Mouse (Mus musculus): Measurements from ENCODE around the gene Nck2. TPM values are rescaled to one million over a fixed set of nuclear protein-coding genes. Genes with fewer than 3 reads are reported as not detected.

The Nck2 gene
- polyA plus RNA-seq, 1 experiment from 2014 or later: 40.9 TPM

DNA sequence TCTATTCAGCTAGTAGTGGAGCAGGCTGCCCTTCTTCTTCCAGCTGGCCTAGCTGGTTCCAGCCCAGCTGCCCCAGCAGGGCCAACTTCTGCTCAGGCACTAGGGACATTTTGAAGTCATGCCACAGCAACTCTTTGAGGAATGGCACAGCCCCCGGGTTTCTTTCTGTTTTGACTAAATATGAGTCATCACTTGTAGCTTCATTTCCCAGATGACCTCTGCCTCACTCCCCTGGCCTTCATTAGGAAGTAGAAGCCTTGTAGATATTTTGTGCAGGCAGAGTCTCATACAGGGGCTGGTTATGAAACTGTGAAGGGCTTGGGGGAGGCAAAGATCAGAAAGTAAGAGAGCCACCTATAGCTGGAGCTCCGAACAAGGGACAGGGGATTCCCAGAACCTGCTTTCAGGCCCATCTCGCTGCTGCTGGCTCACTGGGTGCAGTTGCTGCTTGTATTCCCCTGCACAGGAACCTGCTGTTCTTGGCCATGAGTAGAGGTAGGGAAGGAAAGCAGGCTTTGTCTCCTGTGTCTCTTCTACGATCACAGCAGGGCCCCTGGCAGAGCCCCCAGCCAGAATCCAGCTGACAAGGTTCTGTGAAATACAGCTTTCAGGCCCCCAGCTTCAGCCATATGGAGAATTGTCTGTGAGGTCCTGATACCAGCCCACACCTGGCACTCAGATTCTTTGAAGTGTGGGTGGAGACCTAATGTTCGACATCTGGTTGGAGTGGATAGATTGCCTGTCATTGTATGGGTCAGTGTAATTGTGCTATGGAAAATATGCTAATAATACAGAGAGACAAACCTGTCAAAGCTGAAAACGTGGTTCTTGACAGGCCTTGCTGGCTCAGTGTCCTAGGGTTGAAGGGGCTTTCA, 30.4 kb downstream of the Nck2 start:
- Histone ChIP-seq H3K36me3 (replicated peaks) (no peaks in the 10 kb centered on the region), H3K4me2 (no peak overlapping the region), H3K9me3 (no peaks in the 10 kb centered on the region), H3K9ac (no peak overlapping the region), H3K27me3 (no peaks in the 10 kb centered on the region), H3K4me3 (replicated peaks) (no peak overlapping the region), H3K4me1 (peaks cover 17% of the 10 kb centered on the region), H3K27ac (peak overlapping the region; percentile 42; the same call in 1 of the 2 replicates)
- WGBS: 76% methylated on average over 6 of the region's 6 CpGs
- no peak for ATAC-seq (ENCODE audit: low FRiP score)

DNA sequence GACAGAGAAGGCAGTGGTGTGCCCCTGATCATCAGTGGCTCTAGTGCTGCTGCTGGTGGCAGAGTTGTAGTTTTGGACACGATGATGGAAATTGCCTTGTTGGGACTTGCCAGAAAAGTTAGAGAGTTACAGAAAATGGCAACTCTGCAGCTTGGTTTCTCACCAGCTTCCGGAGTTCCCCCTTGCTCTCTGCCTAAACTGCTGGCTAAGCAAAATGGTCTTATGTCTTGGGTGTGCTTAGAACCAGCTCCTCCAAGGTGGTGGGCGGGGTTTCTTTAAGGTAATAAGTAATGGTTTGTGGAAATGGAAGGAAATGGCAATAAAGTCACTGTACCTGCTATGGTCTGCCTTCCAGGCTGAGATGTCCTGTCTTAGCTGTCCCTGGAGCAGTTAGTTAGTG, 33.6 kb downstream of the Nck2 start:
- Histone ChIP-seq H3K27me3 (no peaks in the 10 kb centered on the region), H3K4me3 (replicated peaks) (no peak overlapping the region), H3K4me1 (peaks cover 17% of the 10 kb centered on the region), H3K4me2 (no peak overlapping the region), H3K36me3 (replicated peaks) (no peaks in the 10 kb centered on the region), H3K9ac (no peak overlapping the region), H3K9me3 (no peaks in the 10 kb centered on the region), H3K27ac (no peak overlapping the region)
- WGBS: 98% methylated on average over 3 of the region's 3 CpGs
- no peak for ATAC-seq (ENCODE audit: low FRiP score)

DNA sequence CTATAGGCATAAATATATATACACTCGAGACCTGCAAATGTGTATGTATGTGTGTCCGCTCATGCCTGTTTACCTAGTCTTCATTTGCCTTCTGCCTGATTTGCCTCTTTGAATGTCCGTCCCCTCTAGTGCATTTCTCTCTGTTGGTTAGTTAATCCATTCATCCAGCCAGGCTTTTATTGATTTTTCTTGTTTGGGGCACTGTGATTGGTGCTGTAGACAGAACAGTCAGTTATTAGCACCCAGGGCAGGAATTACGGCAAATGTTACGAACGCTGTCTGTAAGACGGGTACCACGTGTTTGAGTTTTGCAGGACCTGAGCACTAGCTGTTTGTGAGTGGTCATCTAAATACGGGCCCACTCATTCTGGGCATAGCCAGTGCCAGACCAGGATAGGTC, 40.8 kb downstream of the Nck2 start:
- ATAC-seq (ENCODE audit: low FRiP score): 0 out of 2 replicates have a peak, but pooled peaks have one; percentile 14
- WGBS: 77% methylated on average over 9 of the region's 9 CpGs
- no peak overlapping the region for H3K4me2 ChIP-seq
- H3K4me3 ChIP-seq (replicated peaks): no peak overlapping the region
- no peaks in the 10 kb centered on the region for H3K27me3 ChIP-seq
- H3K4me1 ChIP-seq: peaks cover 22% of the 10 kb centered on the region
- no peak overlapping the region for H3K9ac ChIP-seq
- no peaks in the 10 kb centered on the region for H3K36me3 ChIP-seq (replicated peaks)
- H3K9me3 ChIP-seq: no peaks in the 10 kb centered on the region
- H3K27ac ChIP-seq: no peak overlapping the region

DNA sequence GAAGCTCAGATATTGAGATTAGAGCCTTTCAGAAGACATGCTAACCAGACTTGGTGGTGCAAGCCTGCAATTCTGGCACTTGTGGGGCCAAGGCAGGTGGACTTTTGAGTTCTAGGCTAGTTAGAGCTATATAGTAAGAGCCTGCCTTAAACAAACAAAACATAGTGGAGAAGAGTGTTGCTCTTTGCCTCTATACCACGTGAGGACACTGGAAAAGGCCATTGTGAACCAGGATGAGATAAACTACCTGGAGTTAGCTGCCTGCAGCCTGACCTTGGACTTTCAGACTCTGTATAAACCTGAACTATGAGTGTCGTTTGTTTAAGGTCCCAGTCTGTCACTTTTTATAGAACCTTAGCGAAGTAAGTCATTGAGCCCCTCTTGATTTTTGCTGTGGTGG, 42.1 kb downstream of the Nck2 start:
- Histone ChIP-seq H3K27ac (no peak overlapping the region), H3K36me3 (replicated peaks) (no peaks in the 10 kb centered on the region), H3K4me2 (no peak overlapping the region), H3K9me3 (no peaks in the 10 kb centered on the region), H3K4me1 (peaks cover 22% of the 10 kb centered on the region), H3K27me3 (no peaks in the 10 kb centered on the region), H3K9ac (no peak overlapping the region), H3K4me3 (replicated peaks) (no peak overlapping the region)
- no peak for ATAC-seq (ENCODE audit: low FRiP score)
- WGBS: 81% methylated on average over 3 of the region's 3 CpGs

DNA sequence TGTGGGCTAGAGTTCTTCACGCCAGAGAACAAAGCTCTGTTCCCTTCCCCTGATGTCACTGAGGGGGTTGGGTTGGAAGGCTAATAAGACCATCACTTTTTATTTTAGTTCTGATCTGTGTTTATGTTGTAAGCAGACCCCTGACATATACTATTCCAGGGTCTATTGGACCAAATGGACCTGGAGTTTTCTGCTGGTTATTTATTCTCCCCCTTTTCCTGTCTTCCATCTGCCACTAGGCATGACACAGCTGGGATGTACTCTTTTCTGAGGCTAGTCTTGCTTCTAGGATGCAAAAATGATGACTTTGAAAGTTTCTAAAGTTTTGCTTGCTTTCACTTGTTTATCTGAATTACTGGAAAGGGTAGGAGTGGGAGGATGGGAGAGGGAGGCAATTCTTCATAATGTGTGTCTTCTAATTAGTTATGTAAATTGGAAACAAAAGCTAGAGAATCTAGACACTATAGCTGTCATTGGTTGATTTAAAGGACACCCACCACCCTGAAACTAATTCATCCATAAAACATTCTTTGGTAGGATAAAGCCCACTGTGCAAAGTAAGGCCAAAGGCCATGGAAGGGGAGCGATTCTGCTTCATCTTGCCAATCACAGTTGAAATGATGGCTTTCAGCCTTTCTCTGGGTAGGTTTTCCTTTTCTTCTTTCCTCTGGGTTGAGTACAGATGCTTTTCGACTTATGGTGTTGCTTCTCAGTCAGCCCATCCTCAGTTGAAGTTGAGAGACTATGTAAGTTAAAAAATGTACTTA, 42.8 kb downstream of the Nck2 start:
- peaks cover 22% of the 10 kb centered on the region for H3K4me1 ChIP-seq
- no peak overlapping the region for H3K27ac ChIP-seq
- H3K36me3 ChIP-seq (replicated peaks): no peaks in the 10 kb centered on the region
- no peak overlapping the region for H3K4me2 ChIP-seq
- ATAC-seq (ENCODE audit: low FRiP score): no peak
- H3K9ac ChIP-seq: no peak overlapping the region
- no peaks in the 10 kb centered on the region for H3K27me3 ChIP-seq
- WGBS: 61% methylated on average over 3 of the region's 3 CpGs
- no peaks in the 10 kb centered on the region for H3K9me3 ChIP-seq
- no peak overlapping the region for H3K4me3 ChIP-seq (replicated peaks)

DNA sequence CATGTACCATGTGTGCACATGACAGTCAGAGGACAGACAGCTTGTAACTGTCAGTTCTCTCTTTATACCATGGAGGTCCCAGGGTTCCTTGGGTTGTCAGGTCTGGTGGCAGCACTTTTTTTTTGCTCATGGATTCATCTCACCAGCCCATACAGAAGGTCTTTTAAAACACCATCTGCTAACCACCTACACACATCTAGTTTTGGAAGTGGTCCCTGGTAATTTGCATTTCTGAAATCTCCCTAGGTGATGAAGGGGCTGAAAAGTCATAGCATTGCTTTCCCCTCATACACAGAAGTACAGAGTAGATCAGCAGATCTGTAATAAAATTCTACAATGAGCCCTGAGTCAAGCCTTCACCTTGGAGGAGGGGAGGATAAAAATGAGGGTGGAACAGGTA, 44.9 kb downstream of the Nck2 start:
- Histone ChIP-seq H3K27me3 (no peaks in the 10 kb centered on the region), H3K4me3 (replicated peaks) (no peak overlapping the region), H3K4me1 (peaks cover 22% of the 10 kb centered on the region), H3K4me2 (no peak overlapping the region), H3K36me3 (replicated peaks) (no peaks in the 10 kb centered on the region), H3K27ac (no peak overlapping the region), H3K9ac (no peak overlapping the region), H3K9me3 (no peaks in the 10 kb centered on the region)
- ATAC-seq (ENCODE audit: low FRiP score): no peak

DNA sequence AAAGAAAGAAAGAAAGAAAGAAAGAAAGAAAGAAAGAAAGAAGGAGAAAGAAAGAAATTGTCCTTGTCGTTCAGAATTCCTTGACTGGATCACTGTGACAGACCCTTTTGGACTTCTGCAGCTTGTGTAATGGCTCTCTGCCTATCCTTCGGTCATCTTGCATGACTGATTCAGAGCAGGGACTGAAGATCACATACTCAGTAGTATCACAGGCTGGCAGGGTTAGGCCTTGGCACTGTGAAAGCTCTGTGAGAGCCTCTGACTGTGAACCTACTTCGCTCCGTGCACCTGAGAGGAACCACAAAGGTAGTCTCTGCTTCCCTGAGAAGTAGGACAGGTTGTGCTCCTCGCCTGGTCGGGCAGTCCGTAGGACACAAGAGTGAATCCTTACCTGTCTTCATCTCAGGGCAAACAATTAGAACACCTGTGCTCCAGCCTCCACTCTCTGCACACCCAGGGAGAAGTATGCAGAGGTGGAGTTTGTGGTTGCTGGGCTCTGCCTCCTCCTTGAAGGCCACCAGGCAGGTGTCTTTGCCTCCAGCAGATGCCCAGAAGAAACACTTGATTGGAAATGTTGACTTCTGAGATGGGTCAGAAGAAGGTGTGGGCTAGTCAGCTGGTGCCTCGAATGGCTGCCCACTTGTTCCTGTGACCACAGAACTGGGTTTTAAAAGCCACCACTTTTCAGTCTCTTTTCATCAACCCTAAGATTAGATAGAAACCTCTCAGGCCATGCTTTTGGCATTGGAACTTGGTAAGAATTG, 47.3 kb downstream of the Nck2 start:
- H3K9ac ChIP-seq: no peak overlapping the region
- H3K36me3 ChIP-seq (replicated peaks): no peaks in the 10 kb centered on the region
- no peaks in the 10 kb centered on the region for H3K27me3 ChIP-seq
- H3K9me3 ChIP-seq: no peaks in the 10 kb centered on the region
- H3K27ac ChIP-seq: no peak overlapping the region
- H3K4me1 ChIP-seq: peaks cover 7% of the 10 kb centered on the region
- 93% methylated on average over 8 of the region's 8 CpGs for WGBS
- H3K4me3 ChIP-seq (replicated peaks): no peak overlapping the region
- no peak overlapping the region for H3K4me2 ChIP-seq
- no peak for ATAC-seq (ENCODE audit: low FRiP score)

DNA sequence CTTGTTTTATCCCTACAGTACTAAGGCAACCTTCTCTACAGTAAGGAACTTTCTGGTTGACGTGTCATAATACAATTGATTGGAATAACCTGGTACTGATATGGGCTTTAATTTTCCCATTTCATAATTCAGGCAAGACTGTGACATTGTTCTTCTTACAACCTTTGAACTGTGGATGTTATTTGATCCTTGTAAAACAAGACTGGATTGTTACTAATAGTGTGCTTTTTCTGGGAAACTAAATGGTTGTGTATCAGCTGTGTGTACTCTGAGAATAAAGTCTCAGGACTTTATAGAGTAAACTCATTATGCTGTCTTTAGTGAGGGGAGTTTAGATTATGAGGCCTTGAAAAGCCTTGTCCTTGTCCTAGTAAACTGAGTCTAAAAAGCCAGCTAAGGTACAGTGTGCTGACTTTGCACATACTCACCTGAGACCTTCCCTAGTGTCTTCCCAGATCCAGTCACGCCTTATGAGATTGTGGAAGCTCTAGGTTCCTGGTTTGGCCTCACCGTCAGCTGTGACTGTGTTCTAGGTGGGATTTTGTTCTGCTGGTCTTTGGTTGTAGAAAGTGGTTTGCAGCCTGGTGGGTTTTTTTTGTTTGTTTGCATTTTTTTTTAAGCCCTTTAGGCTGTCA, 48.5 kb downstream of the Nck2 start:
- Histone ChIP-seq H3K9ac (no peak overlapping the region), H3K27ac (no peak overlapping the region), H3K4me3 (replicated peaks) (no peak overlapping the region), H3K9me3 (no peaks in the 10 kb centered on the region), H3K4me2 (no peak overlapping the region), H3K27me3 (0 out of 2 replicates have a peak, but pooled peaks cover 3% of the 10 kb centered on the region), H3K36me3 (replicated peaks) (no peaks in the 10 kb centered on the region), H3K4me1 (peaks cover 5% of the 10 kb centered on the region)
- WGBS: 90% methylated on average over 3 of the region's 3 CpGs
- no peak for ATAC-seq (ENCODE audit: low FRiP score)

DNA sequence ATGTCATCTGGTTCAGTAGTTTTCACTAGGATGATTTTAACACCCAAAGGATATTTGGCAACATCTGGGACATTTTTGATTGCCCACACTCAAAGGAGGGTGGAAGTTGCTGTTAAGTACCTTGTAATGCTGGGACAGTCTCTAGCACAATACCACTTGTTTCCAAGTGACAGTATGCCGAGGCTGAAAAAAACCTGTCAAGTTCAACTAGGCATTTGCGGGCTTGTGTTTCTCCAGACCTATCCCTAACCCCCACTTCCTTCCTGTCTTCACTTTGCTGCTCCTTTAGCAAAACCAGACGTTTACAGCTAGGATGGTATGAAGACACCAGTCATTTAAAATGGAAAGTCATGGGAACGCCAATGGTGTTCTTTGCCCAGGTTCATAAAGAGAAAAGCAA, 51.7 kb downstream of the Nck2 start:
- H3K27ac ChIP-seq: no peak overlapping the region
- no peak overlapping the region for H3K9ac ChIP-seq
- no peaks in the 10 kb centered on the region for H3K9me3 ChIP-seq
- H3K36me3 ChIP-seq (replicated peaks): no peaks in the 10 kb centered on the region
- WGBS: 80% methylated on average over 4 of the region's 4 CpGs
- H3K4me2 ChIP-seq: no peak overlapping the region
- H3K27me3 ChIP-seq: peaks cover 13% of the 10 kb centered on the region; the same call in 1 of the 2 replicates
- no peak overlapping the region for H3K4me3 ChIP-seq (replicated peaks)
- H3K4me1 ChIP-seq: peaks cover 15% of the 10 kb centered on the region
- ATAC-seq (ENCODE audit: low FRiP score): no peak

DNA sequence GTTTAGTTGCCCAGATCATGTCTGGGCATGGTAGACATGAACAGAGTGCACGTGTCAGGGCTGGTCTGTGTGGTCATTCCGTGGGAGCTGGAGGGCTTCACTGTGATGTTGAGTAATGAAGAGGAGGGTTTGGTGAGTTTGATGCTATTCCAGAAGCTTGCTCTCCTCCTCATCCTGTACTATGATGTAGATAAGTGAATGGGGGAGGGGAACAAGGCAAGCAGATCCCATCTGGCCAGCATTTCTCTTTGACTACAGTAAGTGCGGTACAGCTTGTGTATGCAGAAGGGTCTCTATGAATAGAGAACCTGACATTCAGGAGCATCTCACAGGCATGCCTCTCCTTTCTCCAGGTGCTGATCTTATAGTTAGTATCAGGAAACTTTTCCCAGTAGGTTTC, 52.6 kb downstream of the Nck2 start:
- Histone ChIP-seq H3K4me2 (no peak overlapping the region), H3K9ac (no peak overlapping the region), H3K27me3 (peaks cover 23% of the 10 kb centered on the region), H3K9me3 (no peaks in the 10 kb centered on the region), H3K4me1 (peaks cover 19% of the 10 kb centered on the region), H3K36me3 (replicated peaks) (no peaks in the 10 kb centered on the region), H3K27ac (no peak overlapping the region), H3K4me3 (replicated peaks) (no peak overlapping the region)
- ATAC-seq (ENCODE audit: low FRiP score): no peak
- WGBS: 88% methylated on average over 3 of the region's 3 CpGs

DNA sequence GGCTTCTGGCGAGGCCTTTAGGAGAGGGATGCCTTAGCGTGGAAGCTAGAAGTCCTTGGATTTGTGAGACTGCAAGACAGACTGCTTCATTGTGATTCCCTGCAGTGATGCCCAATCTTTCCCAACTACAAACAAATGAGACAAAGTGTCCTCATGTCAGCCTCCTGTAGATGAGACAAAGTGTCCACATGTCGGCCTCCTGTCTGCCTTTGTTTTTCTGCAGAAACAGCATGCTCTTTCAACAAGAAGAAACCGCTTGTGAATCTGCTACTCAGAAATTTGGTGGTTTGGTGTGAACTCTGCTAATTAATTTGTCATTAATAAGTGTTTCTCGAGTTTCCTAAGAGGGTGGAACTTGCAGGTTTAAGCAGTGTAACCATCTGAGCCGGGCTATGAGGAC, 53.6 kb downstream of the Nck2 start:
- no peak overlapping the region for H3K27ac ChIP-seq
- peaks cover 24% of the 10 kb centered on the region for H3K4me1 ChIP-seq
- no peak for ATAC-seq (ENCODE audit: low FRiP score)
- no peak overlapping the region for H3K9ac ChIP-seq
- H3K4me2 ChIP-seq: no peak overlapping the region
- H3K4me3 ChIP-seq (replicated peaks): no peak overlapping the region
- H3K36me3 ChIP-seq (replicated peaks): no peaks in the 10 kb centered on the region
- peaks cover 32% of the 10 kb centered on the region for H3K27me3 ChIP-seq
- WGBS: 55% methylated on average over 6 of the region's 6 CpGs
- no peaks in the 10 kb centered on the region for H3K9me3 ChIP-seq

DNA sequence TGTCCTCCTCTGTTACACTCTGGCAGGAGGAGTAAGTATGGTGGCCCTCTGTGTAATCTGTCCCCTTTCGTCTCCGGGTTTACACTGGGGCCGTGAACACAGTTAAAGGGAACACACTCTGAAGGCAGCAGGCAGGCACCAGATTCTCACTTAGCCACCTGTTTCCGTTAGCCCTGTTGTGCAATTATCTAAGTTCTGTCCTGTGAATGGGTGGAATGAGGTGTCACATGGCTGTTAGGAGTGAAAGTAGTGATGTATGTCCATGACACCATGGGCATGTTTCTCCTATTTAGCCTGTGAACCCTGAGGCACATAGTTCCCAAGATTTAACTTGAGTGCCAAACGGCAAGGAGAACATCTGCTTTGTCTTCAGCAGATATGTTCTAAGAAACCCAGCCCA, 55.7 kb downstream of the Nck2 start:
- Histone ChIP-seq H3K27ac (no peak overlapping the region), H3K9ac (no peak overlapping the region), H3K4me1 (peaks cover 42% of the 10 kb centered on the region), H3K9me3 (no peaks in the 10 kb centered on the region), H3K4me2 (no peak overlapping the region), H3K36me3 (replicated peaks) (no peaks in the 10 kb centered on the region), H3K4me3 (replicated peaks) (no peak overlapping the region), H3K27me3 (peaks cover 40% of the 10 kb centered on the region)
- 85% methylated on average over 5 of the region's 5 CpGs for WGBS
- ATAC-seq (ENCODE audit: low FRiP score): no peak
